Mouse (Mus musculus): ENCODE measurements at regions not wholly inside any gene's neighbourhood (a gene's known extent, or its start where the extent isn't known, plus 50 kb on each side); places are given as distances from the start of the nearest gene placed in this dataset.

- Histone ChIP-seq H3K9ac (replicated peaks) (no peak overlapping the region), H3K4me2 (ENCODE audit: low read depth, low read length) (no peak overlapping the region), H3K36me3 (replicated peaks; ENCODE audit: insufficient read depth, low read length) (no peaks in the 10 kb centered on the region), H3K9me3 (ENCODE audit: low read length) (no peaks in the 10 kb centered on the region), H3K4me3 (ENCODE audit: low read depth, low read length) (no peak overlapping the region), H3K27ac (ENCODE audit: low read depth) (no peak overlapping the region), H3K27me3 (ENCODE audit: insufficient read depth, low read length) (no peaks in the 10 kb centered on the region), H3K4me1 (ENCODE audit: insufficient read depth) (no peaks in the 10 kb centered on the region)
- no peak for TF ChIP-seq EP300 (IDR thresholded peaks at IDR 0.05; ENCODE audit: low read depth)
- WGBS (ENCODE audit: insufficient replicate concordance): 63% methylated on average over 3 of the region's 3 CpGs
- DNase-seq (no peak), ATAC-seq (no peak)
These were observed 1607.9 kb downstream of the Hace1 start for GRCm38 (mm10) chr10:47185487-47185886.

- ATAC-seq (no peak), DNase-seq (no peak)
- H3K27me3 ChIP-seq (ENCODE audit: insufficient read depth, low read length): no peaks in the 10 kb centered on the region
- H3K9ac ChIP-seq (replicated peaks): no peak overlapping the region
- no peak overlapping the region for H3K4me3 ChIP-seq (ENCODE audit: low read depth, low read length)
- TF ChIP-seq EP300 (IDR thresholded peaks at IDR 0.05; ENCODE audit: low read depth): no peak
- TF ChIP-seq CTCF (IDR thresholded peaks at IDR 0.05; ENCODE audit: low read depth): no peak
- WGBS (ENCODE audit: insufficient replicate concordance): 45% methylated on average over 2 of the region's 2 CpGs
- no peak overlapping the region for H3K27ac ChIP-seq (ENCODE audit: low read depth)
- H3K4me1 ChIP-seq (ENCODE audit: insufficient read depth): no peaks in the 10 kb centered on the region
- H3K36me3 ChIP-seq (replicated peaks; ENCODE audit: insufficient read depth, low read length): no peaks in the 10 kb centered on the region
- no peak overlapping the region for H3K4me2 ChIP-seq (ENCODE audit: low read depth, low read length)
- H3K9me3 ChIP-seq (ENCODE audit: low read length): no peaks in the 10 kb centered on the region
These were observed 1638.6 kb downstream of the Hace1 start for GRCm38 (mm10) chr10:47216204-47216603.

GRCm38 (mm10) chr10:47263039-47263438 lies 1685.4 kb downstream of the Hace1 start:
- Histone ChIP-seq H3K4me1 (ENCODE audit: insufficient read depth) (no peaks in the 10 kb centered on the region), H3K9ac (replicated peaks) (no peak overlapping the region), H3K4me2 (ENCODE audit: low read depth, low read length) (no peak overlapping the region), H3K9me3 (ENCODE audit: low read length) (no peaks in the 10 kb centered on the region), H3K36me3 (replicated peaks; ENCODE audit: insufficient read depth, low read length) (no peaks in the 10 kb centered on the region), H3K27me3 (ENCODE audit: insufficient read depth, low read length) (no peaks in the 10 kb centered on the region), H3K27ac (ENCODE audit: low read depth) (no peak overlapping the region), H3K4me3 (ENCODE audit: low read depth, low read length) (no peak overlapping the region)
- DNase-seq (no peak), ATAC-seq (no peak)
- WGBS (ENCODE audit: insufficient replicate concordance): 67% methylated on average over 3 of the region's 3 CpGs
- TF ChIP-seq CTCF (IDR thresholded peaks at IDR 0.05; ENCODE audit: low read depth): no peak
- TF ChIP-seq EP300 (IDR thresholded peaks at IDR 0.05; ENCODE audit: low read depth): no peak

GRCm38 (mm10) chr10:47285700-47286099 lies 1708.1 kb downstream of the Hace1 start:
- Histone ChIP-seq H3K9me3 (ENCODE audit: low read length) (no peaks in the 10 kb centered on the region), H3K4me1 (ENCODE audit: insufficient read depth) (no peaks in the 10 kb centered on the region), H3K36me3 (replicated peaks; ENCODE audit: insufficient read depth, low read length) (no peaks in the 10 kb centered on the region), H3K27ac (ENCODE audit: low read depth) (no peak overlapping the region), H3K4me2 (ENCODE audit: low read depth, low read length) (no peak overlapping the region), H3K27me3 (ENCODE audit: insufficient read depth, low read length) (no peaks in the 10 kb centered on the region), H3K9ac (replicated peaks) (no peak overlapping the region), H3K4me3 (ENCODE audit: low read depth, low read length) (no peak overlapping the region)
- ATAC-seq (no peak), DNase-seq (no peak)
- TF ChIP-seq CTCF (IDR thresholded peaks at IDR 0.05; ENCODE audit: low read depth): 0 out of 2 replicates have a peak, but pooled peaks have one; percentile 21
- no peak for TF ChIP-seq EP300 (IDR thresholded peaks at IDR 0.05; ENCODE audit: low read depth)
- WGBS (ENCODE audit: insufficient replicate concordance): 26% methylated on average over 2 of the region's 2 CpGs

- Histone ChIP-seq H3K9me3 (ENCODE audit: low read length) (no peaks in the 10 kb centered on the region), H3K4me2 (ENCODE audit: low read depth, low read length) (no peak overlapping the region), H3K36me3 (replicated peaks; ENCODE audit: insufficient read depth, low read length) (no peaks in the 10 kb centered on the region), H3K27ac (ENCODE audit: low read depth) (no peak overlapping the region), H3K9ac (replicated peaks) (no peak overlapping the region), H3K27me3 (ENCODE audit: insufficient read depth, low read length) (no peaks in the 10 kb centered on the region), H3K4me1 (ENCODE audit: insufficient read depth) (no peaks in the 10 kb centered on the region), H3K4me3 (ENCODE audit: low read depth, low read length) (no peak overlapping the region)
- ATAC-seq (no peak), DNase-seq (no peak)
- no peak for TF ChIP-seq CTCF (IDR thresholded peaks at IDR 0.05; ENCODE audit: low read depth)
- no peak for TF ChIP-seq EP300 (IDR thresholded peaks at IDR 0.05; ENCODE audit: low read depth)
These were observed 1722.5 kb downstream of the Hace1 start for GRCm38 (mm10) chr10:47300097-47300496.

Data from liver, postnatal 0 days (tissue).